Mouse (Mus musculus): Measurements from ENCODE around the gene Rbfox2.
"Not testable (repeated sequence)": the region's sequence is repeated elsewhere in the genome, so short reads cannot be mapped to it uniquely, and the experiment has no call there.

Rbfox2 gene

DNA sequence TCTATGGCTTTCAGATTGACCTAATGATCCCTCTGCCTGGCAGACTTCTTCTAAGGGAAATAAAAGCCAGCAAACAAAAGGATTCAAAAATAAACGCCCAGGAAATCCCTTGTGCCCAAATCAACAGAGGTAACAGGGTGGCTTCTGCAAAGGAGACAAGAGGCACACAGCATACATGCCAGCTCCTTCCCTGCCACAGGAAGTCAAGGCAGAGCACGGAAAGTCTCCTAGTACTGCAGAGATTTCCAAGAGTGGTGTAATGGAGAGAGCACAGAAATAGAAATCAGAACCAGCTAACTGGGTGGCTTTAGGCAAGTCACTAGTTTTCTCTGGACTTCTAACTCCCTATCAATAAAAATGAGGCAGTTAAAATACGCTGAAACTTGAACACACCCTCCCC lies 1.8 kb downstream of the Rbfox2 start:
- POLR2A ChIA-PET: interaction anchor here in 2 of 4 experiments (0.6 to 7.8 kb wide), 22 partner anchors 8 to 357 kb away, joined by 3 to 108 read pairs (median 6); partner anchors contain the start of gene 1110038F14Rik (in 1 of the 2)
- CTCF ChIA-PET: interaction anchor here in 3 of 4 experiments (0.6 to 9.0 kb wide), 3 partner anchors 31 to 976 kb away, joined by 3 to 93 read pairs (median 7); no protein-coding TSS in a partner anchor

DNA sequence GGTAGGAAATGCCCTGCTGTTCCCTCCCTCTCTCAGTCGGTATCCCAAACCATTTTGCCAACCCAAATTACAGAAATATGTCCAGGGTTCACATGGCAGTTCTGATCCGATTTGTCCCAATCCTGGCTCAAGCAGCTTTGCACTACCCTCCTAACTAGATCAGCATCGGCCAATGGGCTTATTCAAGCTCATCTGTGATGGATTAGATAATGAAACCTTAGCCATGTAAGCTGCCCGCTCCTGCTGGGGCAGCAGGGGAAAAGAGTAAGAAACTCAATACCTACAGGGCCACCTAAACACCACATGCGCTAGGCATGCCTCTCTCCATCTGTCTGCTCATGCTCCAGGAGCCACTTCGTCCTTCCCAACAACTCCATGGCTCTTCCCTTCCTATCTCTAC lies 5.7 kb downstream of the Rbfox2 start:
- POLR2A ChIA-PET: interaction anchor here in 2 of 4 experiments (0.5 to 7.8 kb wide), 10 partner anchors 13 to 223 kb away, joined by 3 to 108 read pairs (median 4); no protein-coding TSS in a partner anchor
- CTCF ChIA-PET: interaction anchor here in 2 of 4 experiments (0.7 to 9.0 kb wide), 2 partner anchors 35 kb away, joined by 3 to 93 read pairs; no protein-coding TSS in a partner anchor

DNA sequence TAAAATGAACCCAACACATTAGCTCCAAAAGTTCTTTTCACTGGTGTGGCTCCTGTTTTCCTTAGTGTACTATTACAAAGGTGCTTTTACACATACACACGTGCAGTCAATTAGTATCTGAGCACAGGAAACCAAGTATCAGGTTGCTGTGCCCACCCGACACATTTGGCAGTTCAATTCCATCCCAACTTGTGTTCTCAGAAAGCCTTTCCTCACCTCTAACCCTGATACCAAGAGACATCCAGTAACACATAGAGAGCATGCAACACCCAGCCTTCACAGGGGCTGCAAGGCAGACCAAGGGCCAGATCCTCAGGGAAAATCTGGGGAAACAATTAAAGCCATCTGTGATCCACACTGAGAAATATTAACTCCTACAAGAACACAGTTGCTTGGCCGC lies 8.2 kb downstream of the Rbfox2 start:
- CTCF ChIA-PET: interaction anchor here in 1 of 4 experiments (2.5 kb wide), 1 partner anchor 38 kb away, joined by 7 read pairs; no protein-coding TSS in a partner anchor
- POLR2A ChIA-PET: interaction anchor here in 2 of 4 experiments (0.7 to 3.8 kb wide), 11 partner anchors 8 to 346 kb away, joined by 3 to 34 read pairs (median 4); partner anchors contain the start of gene Rbfox2 (in 2 of the 2)

DNA sequence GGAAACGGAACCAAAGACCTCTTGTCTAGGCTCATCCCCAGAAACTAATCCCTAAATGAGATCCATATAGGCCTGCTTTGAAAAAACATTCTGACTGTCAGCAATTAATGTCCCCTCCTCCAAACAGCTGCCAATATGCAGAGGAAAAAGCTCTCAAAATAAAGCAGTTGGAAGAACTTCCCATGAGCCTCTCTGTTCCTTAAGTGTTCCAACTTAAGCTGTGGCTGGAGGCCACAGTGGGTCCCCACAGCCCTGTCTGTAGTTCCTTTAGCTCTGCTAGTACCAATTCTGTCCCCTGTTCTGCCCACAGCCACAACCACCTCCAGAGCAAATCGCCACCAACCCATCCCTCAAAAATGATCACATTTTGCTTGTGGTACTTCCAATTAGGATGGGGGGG lies 10.2 kb downstream of the Rbfox2 start:
- ChIA-PET POLR2A (interaction anchor here in 3 of 4 experiments (0.6 to 3.8 kb wide), 18 partner anchors 9 to 1285 kb away, joined by 3 to 34 read pairs (median 5); partner anchors contain the start of gene Rbfox2 (in 2 of the 3)), CTCF (interaction anchor here in 2 of 4 experiments (0.6 to 2.5 kb wide), 4 partner anchors 10 to 40 kb away, joined by 3 to 7 read pairs (median 4); partner anchors contain the start of gene Rbfox2 (in 1 of the 2))

DNA sequence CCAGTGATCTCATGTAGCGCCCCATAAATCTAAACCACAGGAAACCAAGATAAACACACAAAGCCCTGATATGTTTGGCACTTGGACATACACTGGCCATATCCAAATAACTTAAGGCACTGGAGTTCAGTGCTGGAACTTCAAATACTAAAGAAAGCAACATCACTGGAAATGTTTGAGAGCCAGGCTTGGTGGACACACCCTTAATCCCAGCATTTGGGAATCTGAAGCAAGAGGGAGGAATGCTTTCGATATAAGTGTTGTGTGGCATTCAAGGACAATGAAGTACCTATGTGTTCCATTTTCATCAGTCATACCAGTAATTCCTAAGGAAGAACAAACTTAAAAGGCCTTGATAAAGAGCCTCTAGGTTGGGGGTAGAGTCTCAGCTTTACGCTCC lies 13.3 kb downstream of the Rbfox2 start:
- ChIA-PET CTCF (interaction anchor here in 3 of 4 experiments (0.8 to 2.7 kb wide), 3 partner anchors 43 kb away, joined by 3 to 7 read pairs (median 4); no protein-coding TSS in a partner anchor), POLR2A (interaction anchor here in 2 of 4 experiments (0.7 to 2.0 kb wide), 9 partner anchors 9 to 43 kb away, joined by 3 to 11 read pairs (median 4); partner anchors contain the start of gene Rbfox2 (in 2 of the 2))

DNA sequence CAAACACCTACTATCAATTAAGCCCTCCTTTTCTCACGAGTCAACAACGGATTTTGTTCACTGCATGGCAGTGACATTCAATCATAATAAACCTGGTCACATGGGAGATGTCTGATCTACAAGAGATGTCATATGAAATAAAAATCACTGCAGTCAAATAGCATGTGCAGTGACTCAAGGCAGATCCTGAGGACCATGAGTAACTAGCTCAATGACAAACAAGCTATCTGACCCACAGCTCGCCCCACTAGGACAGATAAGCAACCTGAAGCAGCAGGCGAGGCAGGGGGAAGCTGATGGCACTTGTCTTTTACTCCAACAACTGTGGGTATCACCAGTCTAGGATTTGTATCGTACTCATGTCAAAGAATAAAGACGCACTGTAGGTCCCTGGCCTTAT lies 14.4 kb downstream of the Rbfox2 start:
- ChIA-PET CTCF (interaction anchor here in 3 of 4 experiments (0.6 to 2.6 kb wide), 3 partner anchors 44 to 59 kb away, joined by 4 to 17 read pairs (median 12); no protein-coding TSS in a partner anchor), POLR2A (interaction anchor here in 2 of 4 experiments (0.6 to 2.7 kb wide), 6 partner anchors 11 to 57 kb away, joined by 3 to 11 read pairs (median 4); partner anchors contain the start of gene Rbfox2 (in 1 of the 2))

DNA sequence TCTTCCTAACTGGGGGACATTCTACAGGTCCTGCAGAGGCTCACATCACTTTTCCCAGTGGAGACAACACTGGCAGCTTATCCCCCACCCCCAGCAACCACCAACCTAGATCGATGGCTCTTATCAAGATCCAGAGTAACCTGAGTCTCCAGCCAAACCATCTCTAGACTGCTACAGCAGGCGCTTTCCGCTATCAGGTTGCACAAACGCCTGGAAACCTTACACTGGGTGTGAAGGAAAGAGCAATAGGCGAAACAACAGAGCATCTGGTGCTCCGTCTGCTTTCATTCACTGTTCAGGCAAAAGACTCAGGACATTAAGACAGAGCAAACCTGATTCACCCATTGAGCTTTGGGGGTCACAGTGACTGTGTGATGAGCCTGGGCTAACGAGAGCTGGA lies 15.3 kb downstream of the Rbfox2 start:
- CTCF ChIA-PET: interaction anchor here in 2 of 4 experiments (0.9 to 2.6 kb wide), 3 partner anchors 45 to 305 kb away, joined by 3 to 17 read pairs (median 12); no protein-coding TSS in a partner anchor
- POLR2A ChIA-PET: interaction anchor here in 3 of 4 experiments (0.6 to 2.7 kb wide), 11 partner anchors 9 to 189 kb away, joined by 3 to 11 read pairs (median 3); partner anchors contain the start of gene Rbfox2 (in 1 of the 3)

DNA sequence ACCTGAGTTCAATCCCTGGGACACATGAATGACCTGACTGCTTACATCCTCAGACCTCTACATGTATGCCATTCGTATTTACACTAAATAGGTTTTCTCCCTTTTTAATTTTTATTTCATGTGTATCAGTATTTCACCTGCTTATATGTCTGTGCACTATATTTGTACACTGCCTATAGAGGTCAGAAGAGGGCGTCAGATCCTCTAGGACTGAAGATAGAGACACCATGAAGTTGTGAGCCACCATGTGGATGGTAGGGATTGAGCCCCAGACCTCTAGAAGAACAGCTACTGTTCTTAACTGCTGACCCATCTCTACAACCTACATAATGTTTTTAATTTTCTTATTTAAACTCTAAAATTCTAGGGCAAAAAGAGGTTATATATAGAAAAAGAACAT lies 16.5 kb downstream of the Rbfox2 start:
- ChIA-PET POLR2A (interaction anchor here in 2 of 4 experiments (1.0 to 2.7 kb wide), 10 partner anchors 10 to 95 kb away, joined by 3 to 11 read pairs (median 4); partner anchors contain the start of gene Rbfox2 (in 1 of the 2)), CTCF (interaction anchor here in 3 of 4 experiments (0.6 to 2.6 kb wide), 5 partner anchors 33 to 304 kb away, joined by 3 to 17 read pairs (median 8); no protein-coding TSS in a partner anchor)

DNA sequence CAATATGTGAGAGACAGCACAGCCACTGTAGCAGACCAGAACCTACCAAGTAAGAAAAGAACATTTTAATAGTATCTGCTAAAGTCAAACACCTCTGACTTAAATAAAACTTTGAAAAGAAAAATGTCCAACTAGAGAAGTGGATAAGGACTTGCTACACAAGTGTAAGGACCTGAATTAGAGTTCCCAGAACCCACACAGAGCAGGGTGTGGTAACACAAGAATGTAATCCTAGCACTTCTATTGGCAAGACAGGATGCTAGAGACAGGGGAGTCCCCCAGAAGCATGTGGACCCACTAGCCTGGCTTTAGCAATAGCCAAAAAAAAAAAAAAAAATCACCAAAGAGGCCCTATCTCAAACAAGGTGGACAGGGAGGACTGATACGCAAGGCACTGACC lies 26.7 kb downstream of the Rbfox2 start:
- ChIA-PET CTCF (interaction anchor here in 1 of 4 experiments (0.6 kb wide), 1 partner anchor 353 kb away, joined by 11 read pairs; no protein-coding TSS in a partner anchor), POLR2A (interaction anchor here in 2 of 4 experiments (0.7 to 1.8 kb wide), 3 partner anchors 12 to 41 kb away, joined by 3 to 5 read pairs (median 3); partner anchors contain the start of gene Rbfox2 (in 1 of the 2))

DNA sequence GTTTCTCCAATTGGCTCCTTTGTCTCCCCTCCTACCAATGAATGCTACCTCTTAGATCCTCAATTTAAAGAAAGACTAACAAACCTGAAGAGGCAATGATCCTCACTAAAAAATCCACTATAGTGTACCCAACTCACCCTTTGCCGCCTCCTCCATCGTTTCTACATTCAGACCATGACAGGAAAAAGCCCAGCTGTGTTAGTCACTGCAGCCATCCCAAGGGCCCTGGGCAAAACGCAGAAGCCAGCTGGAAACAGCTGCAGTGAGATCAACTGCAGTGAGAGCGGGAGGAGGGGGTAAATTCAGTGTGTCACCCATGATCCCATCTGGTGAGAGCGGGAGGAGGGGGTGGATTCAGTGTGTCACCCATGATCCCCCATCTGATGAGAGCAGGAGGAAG lies 28.0 kb downstream of the Rbfox2 start:
- POLR2A ChIA-PET: no interaction called here
- CTCF ChIA-PET: no interaction called here

DNA sequence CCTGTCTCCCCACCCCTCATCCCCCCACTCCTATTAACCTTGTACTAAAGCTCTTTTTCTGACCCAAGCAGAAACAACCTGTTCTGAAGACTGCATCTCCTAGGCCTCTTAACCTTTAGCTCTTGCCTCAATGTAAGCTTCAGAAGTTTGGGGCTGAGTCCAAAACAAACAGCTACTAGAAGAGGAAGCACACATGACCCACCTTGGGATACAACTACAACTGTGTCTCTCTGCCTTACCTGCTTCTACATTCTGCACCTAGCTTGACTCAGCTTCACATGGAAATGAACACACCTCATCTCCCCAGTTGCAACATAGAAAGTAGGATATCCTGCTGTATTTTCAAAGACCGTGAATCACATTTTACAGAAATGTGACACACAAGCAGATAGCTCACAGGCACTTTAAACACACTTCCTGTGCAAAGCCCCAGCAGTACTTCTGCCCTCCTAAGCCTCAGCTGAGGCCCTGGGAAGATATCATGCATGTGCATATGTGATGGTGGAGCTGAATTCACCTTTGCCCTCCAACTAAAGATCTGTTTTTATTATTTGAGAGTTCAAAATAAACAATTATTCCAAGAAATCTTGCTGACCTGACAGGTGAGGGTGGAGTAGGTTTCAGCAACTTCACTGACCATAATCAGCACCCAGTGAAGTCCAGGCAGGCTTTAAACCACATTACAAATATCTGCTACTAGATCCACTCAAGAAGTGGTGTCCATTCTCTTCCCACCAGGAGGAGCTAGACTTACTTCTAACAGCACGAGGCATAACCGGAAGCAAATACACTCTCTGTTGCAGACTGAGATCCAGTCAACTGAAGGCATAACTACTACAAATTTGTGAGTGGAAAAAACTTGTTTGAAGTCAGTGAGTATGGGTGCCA lies 29.7 kb downstream of the Rbfox2 start:
- POLR2A ChIA-PET: interaction anchor here in 3 of 4 experiments (0.5 to 3.4 kb wide), 18 partner anchors 9 to 352 kb away, joined by 3 to 15 read pairs (median 4); partner anchors contain the start of genes Rbfox2 (in 2 of the 3) and Zfp647 (in 1 of the 3)
- CTCF ChIA-PET: interaction anchor here (0.6 to 2.0 kb wide), 11 partner anchors 14 to 144 kb away, joined by 3 to 9 read pairs (median 3); no protein-coding TSS in a partner anchor

DNA sequence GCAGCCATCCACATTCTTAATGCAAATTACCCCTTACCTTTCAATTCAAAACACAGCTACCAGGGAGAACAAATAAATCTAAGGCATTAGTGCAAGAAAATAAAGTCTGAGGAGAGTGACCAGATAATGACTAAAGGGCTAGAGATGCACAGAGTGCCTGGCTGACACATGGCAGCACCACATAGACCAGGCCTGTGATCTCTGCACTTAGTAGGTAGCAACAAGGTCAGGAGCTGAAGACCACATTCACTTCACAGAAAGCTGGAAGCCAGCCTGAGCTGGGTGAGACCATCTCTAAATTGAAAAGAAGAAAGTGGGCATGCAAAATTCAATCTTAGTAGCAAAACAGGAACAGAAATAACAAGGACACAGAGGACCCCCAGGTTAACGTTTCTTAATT lies 30.5 kb downstream of the Rbfox2 start:
- ChIA-PET POLR2A (interaction anchor here in 2 of 4 experiments (0.7 to 3.4 kb wide), 16 partner anchors 10 to 123 kb away, joined by 3 to 15 read pairs (median 4); partner anchors contain the start of gene Rbfox2 (in 2 of the 2)), CTCF (interaction anchor here (0.8 to 3.2 kb wide), 6 partner anchors 60 to 91 kb away, joined by 3 to 15 read pairs (median 6); no protein-coding TSS in a partner anchor)

DNA sequence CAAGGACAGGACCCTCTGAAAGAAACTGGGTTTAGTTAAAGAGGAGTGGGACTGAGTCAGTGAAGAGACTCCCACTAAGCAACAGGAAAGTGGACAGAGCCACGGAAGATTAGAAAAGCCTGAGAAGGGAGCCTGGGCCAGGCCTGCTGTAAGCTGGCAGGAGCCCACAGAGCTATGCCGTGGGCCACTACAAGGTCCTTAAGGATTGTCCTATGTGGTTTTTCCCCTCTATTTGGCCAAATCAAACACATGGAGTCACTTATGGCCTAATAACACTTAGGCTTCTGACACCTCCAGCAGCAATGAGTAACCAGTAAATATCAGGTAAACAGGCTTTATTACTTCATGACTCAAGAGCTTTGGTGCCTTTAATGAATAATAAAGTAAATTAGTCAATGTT lies 31.2 kb downstream of the Rbfox2 start:
- ChIA-PET CTCF (interaction anchor here (0.6 to 3.2 kb wide), 6 partner anchors 49 to 92 kb away, joined by 3 to 15 read pairs (median 4); no protein-coding TSS in a partner anchor), POLR2A (interaction anchor here in 2 of 4 experiments (0.6 to 3.4 kb wide), 14 partner anchors 9 to 323 kb away, joined by 3 to 15 read pairs (median 4); partner anchors contain the start of gene Rbfox2 (in 1 of the 2))

DNA sequence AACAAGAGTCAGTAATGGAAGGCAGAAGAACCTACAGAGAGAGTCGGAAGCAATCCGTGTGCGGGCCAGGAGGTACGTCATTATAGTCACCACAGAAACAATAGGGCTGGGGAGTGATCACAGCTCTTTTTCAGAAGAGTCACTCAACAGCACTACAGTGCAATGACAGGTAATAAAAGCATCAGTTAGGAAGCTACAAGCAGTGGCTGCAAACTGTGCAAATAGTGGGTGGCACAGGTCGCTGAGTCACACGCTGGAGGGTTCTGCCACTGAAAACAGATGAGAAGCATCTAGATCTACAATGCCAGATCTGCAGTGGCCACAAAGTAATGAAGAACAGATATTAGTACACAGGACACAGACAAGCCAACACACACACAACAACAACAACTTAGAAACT lies 32.9 kb downstream of the Rbfox2 start:
- ChIA-PET CTCF (interaction anchor here in 3 of 4 experiments (0.8 to 3.2 kb wide), 4 partner anchors 15 to 63 kb away, joined by 4 to 15 read pairs (median 4); no protein-coding TSS in a partner anchor), POLR2A (interaction anchor here in 3 of 4 experiments (0.6 to 3.4 kb wide), 16 partner anchors 8 to 206 kb away, joined by 3 to 12 read pairs (median 4); no protein-coding TSS in a partner anchor)

DNA sequence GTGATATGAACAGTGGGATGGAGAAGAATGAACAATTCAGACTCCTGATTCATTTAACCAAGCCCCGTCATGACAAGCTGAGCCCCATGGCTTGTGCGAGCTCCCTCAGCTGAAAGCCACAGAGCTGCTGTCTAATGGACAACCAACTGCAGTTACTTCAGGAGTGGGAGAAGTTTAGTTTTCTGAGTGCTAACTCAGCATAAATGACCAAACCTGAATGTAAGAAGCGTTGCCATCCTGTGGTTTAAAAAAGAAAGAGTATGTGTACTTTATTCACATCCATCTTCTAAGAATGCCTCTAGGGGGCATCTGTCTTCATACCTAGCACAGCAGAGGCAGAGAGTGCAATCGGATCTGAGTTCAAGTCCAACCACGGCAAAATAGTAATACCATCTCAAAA lies 35.5 kb downstream of the Rbfox2 start:
- ChIA-PET CTCF (interaction anchor here in 3 of 4 experiments (1.1 to 2.0 kb wide), 4 partner anchors 65 to 96 kb away, joined by 3 to 20 read pairs (median 4); no protein-coding TSS in a partner anchor), POLR2A (interaction anchor here in 1 of 4 experiments (0.7 to 1.6 kb wide), 7 partner anchors 8 to 95 kb away, joined by 3 to 5 read pairs (median 3); no protein-coding TSS in a partner anchor)

DNA sequence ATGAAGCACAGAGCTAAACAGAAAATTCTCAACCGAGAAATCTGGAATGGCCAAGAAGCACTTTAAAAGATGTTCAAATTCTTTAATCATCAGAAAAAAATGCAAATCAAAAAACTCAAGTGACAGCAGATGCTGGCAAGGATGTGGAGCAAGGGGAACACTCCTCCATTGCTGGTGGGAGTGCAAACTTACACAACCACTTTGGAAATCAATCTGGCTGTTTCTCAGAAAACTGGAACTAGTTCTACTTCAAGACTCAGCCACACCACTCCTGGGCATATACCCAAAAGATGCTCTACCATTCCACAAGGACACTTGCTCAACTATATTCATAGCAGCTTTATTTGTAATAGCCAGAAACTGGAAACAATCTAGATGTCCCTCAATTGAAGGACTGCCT lies 37.3 kb downstream of the Rbfox2 start:
- POLR2A ChIA-PET: not testable (repeated sequence)
- CTCF ChIA-PET: interaction anchor here in 3 of 4 experiments (1.4 to 2.0 kb wide), 3 partner anchors 67 kb away, joined by 4 to 20 read pairs (median 6); no protein-coding TSS in a partner anchor

DNA sequence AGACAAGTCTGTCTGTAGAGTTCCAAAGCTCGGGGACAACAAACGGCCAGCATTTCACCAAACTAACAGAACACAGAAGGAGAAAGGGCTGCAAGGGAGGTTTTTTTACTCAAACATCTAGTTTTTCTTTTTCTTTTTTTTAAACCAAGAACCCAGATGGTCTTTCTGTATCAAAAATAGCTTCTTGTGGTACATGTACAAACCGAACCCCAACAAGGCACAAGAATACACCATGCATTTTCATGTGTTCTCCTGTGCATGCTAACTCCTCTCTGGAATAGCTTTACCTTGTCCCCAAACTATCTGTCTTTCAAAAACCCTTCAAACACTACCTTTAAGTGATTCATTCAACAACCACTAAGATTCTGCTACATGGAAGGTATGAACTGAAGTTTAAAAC lies 38.4 kb downstream of the Rbfox2 start:
- POLR2A ChIA-PET: interaction anchor here in 1 of 4 experiments (1.0 to 1.8 kb wide), 4 partner anchors 11 to 90 kb away, joined by 3 to 5 read pairs (median 4); no protein-coding TSS in a partner anchor

More for the DNA sequence above, 38.4 kb downstream of the Rbfox2 start:
- CTCF ChIA-PET: interaction anchor here in 2 of 4 experiments (0.9 to 1.4 kb wide), 2 partner anchors 11 to 68 kb away, joined by 3 to 4 read pairs; no protein-coding TSS in a partner anchor

Measured in embryonic stem cell, embryonic (primary cell).